Mouse (Mus musculus) ovary, postnatal 36 days (tissue): Measurements from ENCODE around the gene Gm10320.

Experiments
- DNase-seq: peaks from one replicate; pipeline ENCODE4 v3.0.0; 2022; ENCODE audit warnings: low spot score, mixed read lengths

The Gm10320 gene

DNA sequence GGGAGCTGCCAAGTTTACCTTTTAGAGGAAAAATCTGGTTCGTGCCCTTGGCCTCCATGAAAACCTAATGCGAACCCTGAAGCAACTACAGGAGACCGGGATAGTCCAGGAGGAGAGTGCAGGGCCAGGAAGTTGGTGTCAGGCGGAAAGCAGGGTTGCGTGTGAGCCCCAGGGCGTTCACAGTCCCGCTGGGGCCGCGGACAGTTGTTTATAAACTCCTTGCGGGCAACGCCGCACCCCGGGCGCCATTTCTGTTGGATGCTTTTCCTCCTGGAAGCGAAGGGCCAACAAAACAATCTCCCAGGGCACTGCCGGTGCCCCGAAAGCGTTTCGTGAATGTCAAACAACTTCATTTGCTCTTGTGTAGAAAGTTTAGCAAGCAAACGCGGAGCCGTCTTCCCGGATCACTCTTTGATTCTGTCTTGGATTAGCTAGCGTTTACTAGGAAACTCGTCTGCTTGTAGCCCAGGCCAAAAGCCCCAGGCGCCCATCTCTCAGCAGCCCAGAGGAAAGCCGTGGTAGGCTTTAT is 11.1 kb upstream of the Gm10320 start:
- DNase-seq = no peak

DNA sequence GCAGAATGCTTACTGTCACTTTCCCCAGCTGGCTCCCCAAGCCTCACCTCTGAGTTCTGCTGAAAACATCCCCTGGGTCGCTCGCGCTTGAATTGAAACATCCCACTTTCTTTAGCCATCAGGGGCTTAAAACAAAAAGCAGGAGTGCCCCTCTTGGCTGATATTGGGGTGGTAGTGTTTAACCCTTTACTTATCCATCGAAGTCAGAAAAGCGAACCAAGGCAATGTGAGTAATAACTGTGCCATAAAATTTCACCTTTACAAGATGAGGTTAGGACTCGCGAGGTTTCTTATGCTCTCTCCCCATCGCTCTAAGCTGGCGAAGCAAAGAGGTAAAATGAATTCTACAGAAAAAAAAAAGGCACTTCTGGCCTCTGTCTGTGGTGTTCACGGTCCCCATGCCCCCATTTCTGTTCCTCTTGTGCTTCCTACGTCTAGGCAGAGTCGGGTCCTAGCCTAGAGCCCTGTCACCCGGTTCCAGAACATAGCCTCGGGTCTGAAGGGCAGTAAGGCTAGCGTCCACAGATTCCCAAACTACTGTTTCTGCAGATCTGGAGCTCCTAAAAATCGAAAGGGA is 10.5 kb upstream of the Gm10320 start:
- no peak for DNase-seq

DNA sequence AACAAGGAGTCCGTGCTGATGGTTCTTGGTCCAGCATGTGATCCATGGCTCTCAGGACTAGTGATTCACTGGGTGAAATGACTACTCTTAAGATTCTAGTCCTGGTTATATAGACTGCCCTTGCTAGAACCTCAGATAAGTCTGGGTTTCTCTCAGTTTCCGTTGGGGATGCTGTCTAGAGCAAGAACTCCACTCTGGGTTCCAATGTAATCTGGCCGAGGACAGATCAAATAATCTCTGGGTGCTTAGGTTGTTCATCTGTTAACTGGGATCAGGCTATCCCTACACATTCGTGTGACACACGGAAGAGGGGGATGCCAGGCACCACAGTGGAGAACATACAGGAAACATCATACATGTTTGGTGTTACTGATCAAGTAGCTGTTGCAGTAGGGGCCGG is 9.5 kb upstream of the Gm10320 start:
- DNase-seq = no peak

DNA sequence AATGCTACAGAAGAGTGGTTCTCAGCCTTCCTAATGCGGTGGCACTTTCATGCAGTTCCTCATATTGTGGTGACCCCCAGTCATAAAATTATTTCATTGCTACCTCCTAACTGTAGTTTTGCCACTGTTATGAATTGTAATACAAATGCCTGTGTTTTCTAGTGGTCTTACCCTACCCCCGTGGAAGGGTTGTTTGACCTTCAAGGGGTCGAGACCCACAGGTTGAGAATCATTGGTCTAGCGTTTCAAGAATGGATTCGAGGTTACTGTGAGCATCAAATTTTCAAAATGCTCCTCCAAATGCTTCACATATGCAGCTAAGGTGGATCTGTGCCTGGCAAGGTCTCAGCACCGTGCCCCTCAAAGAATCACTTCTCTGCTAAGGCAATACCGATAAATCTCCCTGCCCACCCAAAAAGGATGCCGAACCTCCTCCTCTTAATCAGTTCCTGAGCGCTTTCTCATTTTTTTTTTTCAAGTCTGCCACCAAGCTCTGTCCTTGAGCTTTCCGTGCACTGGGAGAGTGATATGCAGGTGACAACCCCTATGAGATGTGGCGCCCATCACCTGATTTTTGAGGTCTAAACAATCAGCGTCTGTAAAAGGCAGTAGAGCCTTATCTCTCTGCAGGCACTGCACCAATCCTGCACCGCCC is 8.8 kb upstream of the Gm10320 start:
- DNase-seq = no peak

GRCm38 (mm10) chr13:98498561-98498960 is 6.8 kb upstream of the Gm10320 start:
- no peak for DNase-seq

DNA sequence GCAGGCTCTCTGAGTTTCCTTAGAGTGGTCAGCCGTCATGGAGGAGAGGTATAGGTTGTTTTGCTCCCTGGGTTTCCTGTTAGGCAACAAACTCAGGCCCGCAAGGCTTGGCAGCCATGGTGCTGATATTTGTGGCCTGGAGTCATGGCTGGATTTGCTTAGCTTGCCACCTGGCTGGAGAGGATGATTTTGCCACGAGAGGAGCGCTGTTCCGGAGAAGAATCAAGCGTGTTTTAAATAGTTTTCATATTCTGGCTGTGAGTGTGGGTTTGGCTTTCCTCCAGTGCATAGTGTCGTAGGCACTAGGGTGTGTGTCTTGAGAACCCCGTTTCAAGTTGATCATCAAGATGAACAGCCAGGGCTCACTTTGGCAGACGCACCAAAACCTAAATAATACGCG is 6.3 kb upstream of the Gm10320 start:
- DNase-seq = no peak

GRCm38 (mm10) chr13:98496917-98497870 is 5.4 kb upstream of the Gm10320 start:
- peak; percentile 32 for DNase-seq

GRCm38 (mm10) chr13:98494492-98495064 is 2.8 kb upstream of the Gm10320 start:
- no peak for DNase-seq

DNA sequence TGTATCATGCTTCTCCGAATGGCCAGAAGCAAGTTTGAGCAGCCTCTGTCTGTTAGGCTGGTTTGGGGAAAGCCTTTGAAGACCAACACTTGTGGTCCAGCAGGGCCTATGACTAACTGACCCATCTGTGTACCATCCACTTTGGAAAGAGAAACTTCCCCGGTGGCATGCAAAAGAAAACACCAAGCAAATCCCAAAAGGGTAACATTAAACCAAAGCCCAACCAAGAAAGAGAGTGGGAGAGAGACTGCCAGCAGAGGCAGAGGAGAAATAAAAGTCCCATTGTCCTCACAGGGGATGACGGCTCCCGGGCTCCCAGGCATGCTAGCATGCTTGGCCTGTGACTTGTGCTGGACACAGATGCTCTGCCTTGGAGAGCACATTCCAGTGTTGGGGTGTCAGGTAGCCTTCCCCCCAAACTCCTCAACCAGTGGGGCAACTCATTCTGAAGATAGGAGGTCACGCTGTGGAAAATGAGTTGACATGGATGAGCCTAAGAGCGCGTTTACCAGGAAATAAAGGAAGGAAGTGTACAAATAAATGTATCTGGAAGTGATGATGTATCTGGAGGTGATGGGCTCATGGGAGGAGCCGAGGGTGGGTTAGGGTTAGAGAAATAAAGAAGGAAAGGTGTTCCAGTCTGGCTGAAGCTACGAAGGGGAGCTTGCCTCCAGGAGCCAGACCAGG is 911 bp upstream of the Gm10320 start:
- no peak for DNase-seq

DNA sequence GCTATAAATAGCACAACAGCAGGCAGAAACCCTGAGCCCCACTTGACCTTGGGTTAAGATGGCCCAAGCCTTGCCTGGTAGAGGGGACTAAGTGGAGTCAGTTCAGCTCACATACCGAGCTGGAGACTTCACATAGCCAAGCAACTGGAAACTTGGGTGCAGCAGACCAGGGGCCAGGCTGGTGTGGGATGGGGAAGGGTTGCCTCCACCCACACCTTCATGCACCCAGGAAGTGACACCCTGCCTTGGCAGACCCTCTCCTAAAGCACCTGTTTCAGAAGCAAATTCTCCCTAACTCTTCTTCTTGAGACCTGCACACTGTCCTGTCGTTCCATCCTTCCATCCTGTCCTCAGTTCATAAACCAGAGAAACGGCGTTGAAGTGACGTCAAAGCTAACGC is 5.1 kb downstream of the Gm10320 start:
- DNase-seq = no peak

GRCm38 (mm10) chr13:98486161-98486560 is 5.6 kb downstream of the Gm10320 start:
- DNase-seq = no peak

DNA sequence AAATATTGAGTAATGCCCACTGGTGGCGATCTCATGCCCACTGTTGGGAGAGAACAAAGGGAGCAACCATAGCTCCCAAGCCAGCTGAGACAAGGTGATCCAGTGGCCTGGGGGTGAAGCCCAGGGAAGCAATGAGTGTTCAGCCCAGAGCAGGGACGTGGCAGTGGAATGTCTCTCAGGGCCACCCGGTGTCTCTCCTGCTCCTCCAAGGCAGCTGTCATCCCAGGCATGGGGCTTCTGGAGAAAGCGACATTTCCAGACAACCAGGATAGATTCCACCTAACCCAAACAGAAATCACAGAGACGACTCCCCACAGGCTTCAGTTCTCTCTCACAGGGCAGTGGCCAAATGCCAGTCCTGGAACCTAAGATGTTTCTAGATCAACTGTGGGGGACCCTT is 6.4 kb downstream of the Gm10320 start:
- DNase-seq = no peak

GRCm38 (mm10) chr13:98477991-98478390 is 13.8 kb downstream of the Gm10320 start:
- no peak for DNase-seq

DNA sequence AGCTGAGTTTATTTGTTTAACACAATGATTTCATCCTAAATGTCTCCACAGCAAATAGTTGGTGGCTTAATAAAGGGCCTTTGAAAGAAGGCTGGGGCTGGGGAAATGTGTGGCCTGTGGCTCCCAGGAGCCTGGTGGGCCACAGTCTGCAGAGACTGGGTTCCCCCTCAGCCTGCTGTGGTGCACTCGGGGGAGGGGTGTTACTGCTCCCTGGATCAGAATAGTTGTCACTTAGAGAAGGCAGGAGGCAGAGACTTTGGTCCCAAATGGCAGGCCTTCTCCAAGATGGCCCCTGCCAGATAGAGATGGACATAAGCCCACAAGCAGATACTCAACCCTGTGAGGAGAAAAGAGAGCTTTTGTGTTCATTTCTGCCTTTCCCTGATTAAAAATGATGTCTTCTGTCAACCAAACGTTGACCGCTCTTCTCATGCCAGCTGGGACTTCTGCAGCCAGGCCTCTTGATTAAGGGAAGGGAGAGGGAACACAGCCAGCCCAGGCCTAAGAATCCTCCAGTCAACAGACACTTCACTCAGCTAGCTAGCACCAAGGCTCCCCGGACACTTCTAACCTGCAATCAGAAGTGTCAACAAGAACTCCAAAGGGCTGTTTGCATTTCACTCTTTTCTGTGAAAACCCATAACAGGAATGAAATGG is 14.8 kb downstream of the Gm10320 start:
- no peak for DNase-seq

GRCm38 (mm10) chr13:98476175-98476838 is 15.5 kb downstream of the Gm10320 start:
- no peak for DNase-seq

GRCm38 (mm10) chr13:98475681-98476080 is 16.1 kb downstream of the Gm10320 start:
- no peak for DNase-seq

DNA sequence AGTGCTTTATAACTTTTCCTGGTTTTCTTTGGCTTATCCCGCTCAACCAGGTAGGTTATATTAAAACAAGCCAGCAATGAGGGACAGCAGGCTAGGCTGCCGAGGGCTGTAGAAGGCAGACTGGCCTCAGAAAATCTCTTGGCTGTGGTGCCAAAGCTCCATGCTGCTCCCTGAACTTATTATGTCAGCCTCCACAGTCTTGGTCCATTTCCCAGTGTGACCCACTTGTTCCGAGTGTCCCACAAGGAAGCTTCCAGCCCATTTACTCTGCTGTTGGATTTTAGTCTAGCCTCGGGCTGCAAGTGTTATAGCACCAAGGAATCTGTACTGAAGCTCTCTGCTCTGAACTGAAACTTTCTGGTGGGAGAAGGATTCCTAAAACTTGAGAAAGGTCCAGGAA is 18.8 kb downstream of the Gm10320 start:
- DNase-seq = no peak

DNA sequence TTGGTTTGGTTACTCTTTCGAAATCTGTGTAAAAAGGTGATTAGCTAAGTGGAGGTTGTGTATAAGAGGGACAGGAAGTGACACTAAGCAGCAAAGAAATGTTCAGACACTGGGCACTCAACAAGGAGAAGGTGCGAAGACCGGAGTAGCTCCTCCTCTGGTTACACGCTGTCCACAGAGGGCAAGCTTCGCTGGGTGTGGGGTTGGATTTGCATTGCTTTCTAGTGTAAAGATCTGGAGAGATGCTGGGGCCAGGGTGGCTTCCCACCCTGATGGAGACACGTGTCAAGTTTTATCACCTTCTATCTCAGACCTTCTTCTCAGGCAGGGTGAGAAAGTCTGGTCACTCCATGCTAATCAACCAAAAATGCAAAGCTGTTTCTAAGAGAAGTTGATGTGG is 20.0 kb downstream of the Gm10320 start:
- no peak for DNase-seq

- DNase-seq = no peak
Observed at GRCm38 (mm10) chr13:98470321-98470720, 21.5 kb downstream of the Gm10320 start.

- DNase-seq = no peak
Observed at GRCm38 (mm10) chr13:98469916-98470315, 21.9 kb downstream of the Gm10320 start.

- DNase-seq = no peak
Observed at GRCm38 (mm10) chr13:98461467-98461866, 30.3 kb downstream of the Gm10320 start.
